Mouse (Mus musculus) CH12.LX (cell line): ENCODE measurements around the gene Spats2. TPM values are rescaled to one million over a fixed set of nuclear protein-coding genes. Genes with fewer than 3 reads are reported as not detected.

Experiments used
- DNase-seq: peaks from one replicate; pipeline ENCODE4 v3.0.0-alpha.2; 2013; ENCODE audit errors: extremely low read depth
- H3K27ac ChIP-seq: 2 replicates; pipeline ENCODE4 v1.5.1; 2012; ENCODE audit warnings: low read depth, mild to moderate bottlenecking, control low read depth, moderate library complexity; ENCODE audit not compliant: insufficient read depth
- H3K27me3 ChIP-seq: replicated peaks from 2 replicates; pipeline ENCODE3; 2012; ENCODE audit warnings: inconsistent platforms
- H3K36me3 ChIP-seq, 2 experiments: replicated peaks in 1 of 2; 2 replicates each; pipeline versions ENCODE3 to v1.6.1; 2012; ENCODE audit warnings: inconsistent platforms in 1 of 2, low read length in 1 of 2, mild to moderate bottlenecking in 1 of 2, mixed read lengths in 1 of 2, moderate library complexity in 1 of 2; ENCODE audit not compliant: control insufficient read depth in 1 of 2, insufficient read depth in 1 of 2
- H3K4me1 ChIP-seq, 2 experiments: 2 replicates each; pipeline ENCODE4 v1.6.1; 2012; ENCODE audit warnings: inconsistent platforms in 1 of 2, moderate library complexity in 1 of 2; ENCODE audit not compliant: insufficient read depth in 2 of 2, control insufficient read depth in 1 of 2
- H3K4me2 ChIP-seq: 2 replicates; pipeline ENCODE4 v1.6.1; 2012; ENCODE audit warnings: low read depth, mild to moderate bottlenecking, control low read depth; ENCODE audit not compliant: poor library complexity, insufficient read depth, severe bottlenecking
- H3K4me3 ChIP-seq, 3 experiments: fragments of 150-350 bp in 1 of 3; sonication (generic) in 1 of 3; replicated peaks in 1 of 3; 2 replicates each; pipeline versions ENCODE3 to v1.5.1; 2011 to 2012; ENCODE audit warnings: low read depth in 2 of 3, low read length in 2 of 3, mild to moderate bottlenecking in 2 of 3, moderate library complexity in 2 of 3, control low read depth in 1 of 3, improper control_type of control experiment in 1 of 3, inconsistent platforms in 1 of 3, mixed read lengths in 1 of 3; ENCODE audit not compliant: poor library complexity in 1 of 3
- H3K79me2 ChIP-seq: replicated peaks from 2 replicates; pipeline ENCODE4 v1.6.1; 2012; ENCODE audit warnings: mild to moderate bottlenecking, moderate library complexity; ENCODE audit not compliant: control insufficient read depth, poor library complexity, insufficient read depth, severe bottlenecking; ENCODE audit errors: extremely low read depth
- H3K9ac ChIP-seq: 2 replicates; pipeline ENCODE4 v1.6.1; 2012; ENCODE audit warnings: low read depth, mild to moderate bottlenecking, control low read depth, moderate library complexity; ENCODE audit not compliant: insufficient read depth
- H3K9me3 ChIP-seq: replicated peaks from 2 replicates; pipeline ENCODE3; 2012; ENCODE audit warnings: low read length, inconsistent platforms, mixed read lengths
- CTCF ChIP-seq, 2 experiments: IDR thresholded peaks in 1 of 2; conservative IDR thresholded peaks in 1 of 2; 2 replicates each; pipeline ENCODE4 v1.5.1; 2011 to 2012; ENCODE audit warnings: low read depth in 2 of 2, low read length in 2 of 2, improper control_type of control experiment in 1 of 2, inconsistent platforms in 1 of 2, mild to moderate bottlenecking in 1 of 2, moderate library complexity in 1 of 2
- JUND ChIP-seq: conservative IDR thresholded peaks from 2 replicates; pipeline ENCODE4 v1.6.1; 2011; ENCODE audit warnings: low read depth, low read length, improper control_type of control experiment
- KAT2A ChIP-seq: IDR thresholded peaks from 2 replicates; pipeline ENCODE4 v1.6.1; 2012; ENCODE audit warnings: low read length, improper control_type of control experiment, inconsistent platforms; ENCODE audit not compliant: insufficient replicate concordance
- MAFK ChIP-seq: IDR thresholded peaks from 2 replicates; pipeline ENCODE4 v1.6.1; 2011; ENCODE audit warnings: low read length, improper control_type of control experiment; ENCODE audit not compliant: insufficient replicate concordance
- MEF2A ChIP-seq: IDR thresholded peaks from 2 replicates; pipeline ENCODE4 v1.6.1; 2014; ENCODE audit warnings: low read depth, mild to moderate bottlenecking, inconsistent platforms, low read length, improper control_type of control experiment, borderline replicate concordance
- PAX5 ChIP-seq: IDR thresholded peaks from 2 replicates; pipeline ENCODE4 v1.6.1; 2012; ENCODE audit warnings: low read length, inconsistent platforms, mixed read lengths
- POLR2A ChIP-seq: IDR thresholded peaks from 2 replicates; pipeline ENCODE4 v1.6.1; 2011; ENCODE audit warnings: low read depth, mild to moderate bottlenecking, improper control_type of control experiment, low read length
- POLR2AphosphoS2 ChIP-seq: IDR thresholded peaks from 2 replicates; pipeline ENCODE4 v1.6.1; 2011; ENCODE audit warnings: low read depth, low read length, improper control_type of control experiment
- SIN3A ChIP-seq: IDR thresholded peaks from 2 replicates; pipeline ENCODE4 v1.6.1; 2012; ENCODE audit warnings: low read length, improper control_type of control experiment, inconsistent platforms
- SMC3 ChIP-seq: IDR thresholded peaks from 2 replicates; pipeline ENCODE4 v1.6.1; 2011; ENCODE audit warnings: low read depth, low read length, improper control_type of control experiment
- TCF12 ChIP-seq: IDR thresholded peaks from 2 replicates; pipeline ENCODE4 v1.6.1; 2014; ENCODE audit warnings: low read depth, mild to moderate bottlenecking, inconsistent platforms, low read length, improper control_type of control experiment
- USF2 ChIP-seq: conservative IDR thresholded peaks from 2 replicates; pipeline ENCODE4 v1.6.1; 2011; ENCODE audit warnings: low read depth, low read length, improper control_type of control experiment
- ZKSCAN1 ChIP-seq: IDR thresholded peaks from 2 replicates; pipeline ENCODE4 v1.6.1; 2012; ENCODE audit warnings: low read depth, inconsistent platforms, low read length, improper control_type of control experiment, borderline replicate concordance
- ZMIZ1 ChIP-seq: IDR thresholded peaks from 2 replicates; pipeline ENCODE4 v1.6.1; 2012; ENCODE audit warnings: low read depth, mild to moderate bottlenecking, inconsistent platforms, low read length, improper control_type of control experiment
- ZNF384 ChIP-seq: IDR thresholded peaks from 2 replicates; pipeline ENCODE4 v1.6.1; 2012; ENCODE audit warnings: low read depth, low read length, improper control_type of control experiment, inconsistent platforms
- dilution Hi-C: fragments of 300-500 bp; cut with MboI; formaldehyde crosslinking; loops from 2 replicates; pipeline ENCODE4 v1.14.3; 2020; ENCODE audit warnings: low sequenced_read_pairs; ENCODE audit not compliant: extremely low pct_unique_long_range_greater_than_20kb, extremely low pct_ligation_motif_present
- in situ Hi-C: fragments of 300-500 bp; cut with MboI; formaldehyde crosslinking; loops from 3 replicates; pipeline ENCODE4 v1.14.3; 2019; ENCODE audit warnings: low sequenced_read_pairs, low pct_ligation_motif_present, low pct_unique_long_range_greater_than_20kb, mixed read lengths
- polyA plus RNA-seq: library from polyadenylated mRNA; unstranded; fragments of >175 nt; gene quantifications from 2 replicates; pipeline ENCODE4 v1.2.1, GENCODE M21; 2012; ENCODE audit warnings: low read depth; ENCODE audit not compliant: insufficient read length
- total RNA-seq, 2 experiments: library from RNA; depleted of rRNA; stranded (reverse); fragments of 300-350 nt in 1 of 2; fragments of >200 nt in 1 of 2; gene quantifications; 2 replicates each; pipeline ENCODE4 v1.2.3; 2012 to 2014

Gene Spats2
- total and polyA plus RNA-seq, 3 experiments: 26.5 to 81.0 (median 68.3) TPM

- Histone ChIP-seq H3K79me2 (peaks cover 11% of the 10 kb centered on the region), H3K36me3 (peaks cover 57 to 83% of the 10 kb centered on the region in 2 experiments), H3K4me2 (no peak overlapping the region), H3K9ac (no peak overlapping the region), H3K9me3 (no peaks in the 10 kb centered on the region), H3K4me1 (peaks cover 4 to 31% of the 10 kb centered on the region in 2 experiments; a peak in 3 of 4 replicates), H3K27ac (no peak overlapping the region), H3K4me3 (no peak overlapping the region), H3K27me3 (no peaks in the 10 kb centered on the region)
- in situ Hi-C loops (no loop called here), dilution Hi-C loops (no loop called here)
- no peak for DNase-seq
- no peak for TF ChIP-seq POLR2A
- TF ChIP-seq JUND: no peak
- TF ChIP-seq POLR2AphosphoS2: no peak; the same call in 1 of the 2 replicates
- TF ChIP-seq MEF2A: no peak
- TF ChIP-seq CTCF (conservative IDR thresholded peaks at IDR 0.05 in 1 of 2, IDR thresholded peaks at IDR 0.05 in 1 of 2; ENCODE audit: low read depth in 2 of 2, low read length in 2 of 2): peak in 1 of 2 experiments; percentile 24; a peak in 1 of 4 replicates
- peak; percentile 72 for TF ChIP-seq ZNF384
Measured at GRCm38 (mm10) chr15:99079804-99080203, 45.9 kb upstream of the Spats2 start.

GRCm38 (mm10) chr15:99082322-99082721, 43.4 kb upstream of the Spats2 start:
- H3K36me3 ChIP-seq: peaks cover 48 to 80% of the 10 kb centered on the region in 2 experiments
- no peak overlapping the region for H3K27ac ChIP-seq
- H3K79me2 ChIP-seq: peaks cover under 1% of the 10 kb centered on the region
- H3K9ac ChIP-seq: no peak overlapping the region
- H3K4me1 ChIP-seq: peaks cover 4 to 19% of the 10 kb centered on the region in 2 experiments; a peak in 3 of 4 replicates
- no peak for TF ChIP-seq KAT2A
- TF ChIP-seq MAFK: no peak
- TF ChIP-seq TCF12: no peak
- no peak for TF ChIP-seq POLR2AphosphoS2
- no peak for TF ChIP-seq POLR2A
- no peak for TF ChIP-seq USF2
- TF ChIP-seq SIN3A: no peak
- no peak for TF ChIP-seq PAX5
- no peak for TF ChIP-seq ZMIZ1
- TF ChIP-seq ZKSCAN1: no peak
- no peak for TF ChIP-seq SMC3
- TF ChIP-seq MEF2A: no peak
- no peaks in the 10 kb centered on the region for H3K27me3 ChIP-seq
- H3K4me3 ChIP-seq: no peak overlapping the region
- in situ Hi-C loops: no loop called here
- no peak overlapping the region for H3K4me2 ChIP-seq
- DNase-seq: no peak
- peaks cover 2% of the 10 kb centered on the region for H3K9me3 ChIP-seq
- dilution Hi-C loops: no loop called here
